Mouse (Mus musculus) lung, adult 18-20 months (tissue): Measurements from ENCODE around the gene Lce3d.

Source experiments
- DNase-seq, 2 experiments: peaks; one replicate each; pipeline ENCODE4 v3.0.0; 2022; ENCODE audit warnings: mixed read lengths in 2 of 2

Lce3d gene

DNA sequence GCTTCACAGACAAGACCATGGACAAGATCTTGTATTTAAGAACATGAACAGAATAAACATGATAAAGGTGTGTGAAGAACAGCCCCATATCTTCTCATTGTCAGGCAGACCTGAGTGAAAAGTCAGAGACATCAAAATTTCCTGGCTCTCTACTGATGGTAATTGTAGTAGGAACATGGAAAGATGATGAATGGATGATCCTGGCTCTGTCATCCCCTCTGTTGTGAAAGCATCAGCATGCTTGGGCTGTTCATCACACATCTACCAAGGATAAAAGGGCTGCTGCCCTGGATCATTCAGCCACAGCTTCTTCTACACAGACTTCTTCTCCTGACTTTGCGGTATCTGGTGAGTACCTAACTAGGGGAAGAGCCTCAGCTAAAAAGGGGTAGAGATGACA is at the start of gene Lce3d:
TSS of gene Lce3d (plus strand) at position 301 of the 400 bp plus-strand sequence.
- DNase-seq, result no peak

DNA sequence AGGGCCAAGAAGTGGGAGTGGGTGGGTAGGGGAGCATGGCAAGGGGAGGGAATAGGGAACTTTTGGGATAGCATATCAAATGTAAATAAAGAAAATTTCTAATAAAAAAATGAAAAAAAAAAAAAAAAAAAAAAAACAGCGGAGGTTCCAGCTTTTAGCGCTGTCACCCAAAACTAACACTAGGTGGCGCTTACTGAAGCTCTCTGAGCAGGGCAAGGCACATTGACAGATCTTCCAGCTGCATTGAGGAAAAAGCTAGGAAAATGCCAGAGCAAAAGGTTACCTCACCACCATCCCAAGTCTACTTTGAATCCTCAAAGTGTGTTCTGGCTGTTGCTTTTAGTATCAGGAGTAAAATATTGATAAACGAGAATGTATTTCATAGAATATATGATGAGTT is 49.6 kb upstream of the Lce3d start:
- DNase-seq, result no peak

DNA sequence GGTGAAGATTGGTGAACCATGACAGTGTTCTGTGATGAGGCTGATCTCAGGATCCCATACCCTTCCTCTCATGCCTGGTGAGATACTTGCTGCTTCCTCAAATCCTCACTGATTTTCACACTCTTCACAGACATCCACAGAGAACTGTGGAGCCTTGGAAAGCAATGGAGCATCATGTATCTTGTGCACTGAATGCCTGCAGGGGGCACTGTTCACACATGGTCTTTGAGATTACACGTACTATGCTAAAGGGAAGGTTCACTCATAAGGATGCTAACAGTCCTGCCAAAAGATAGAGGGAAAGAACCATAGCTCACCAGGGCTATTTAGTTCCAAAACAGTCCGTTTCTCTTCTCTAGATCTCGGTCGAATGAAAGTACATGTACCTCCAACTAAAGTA is 36.8 kb upstream of the Lce3d start:
- DNase-seq, result no peak

DNA sequence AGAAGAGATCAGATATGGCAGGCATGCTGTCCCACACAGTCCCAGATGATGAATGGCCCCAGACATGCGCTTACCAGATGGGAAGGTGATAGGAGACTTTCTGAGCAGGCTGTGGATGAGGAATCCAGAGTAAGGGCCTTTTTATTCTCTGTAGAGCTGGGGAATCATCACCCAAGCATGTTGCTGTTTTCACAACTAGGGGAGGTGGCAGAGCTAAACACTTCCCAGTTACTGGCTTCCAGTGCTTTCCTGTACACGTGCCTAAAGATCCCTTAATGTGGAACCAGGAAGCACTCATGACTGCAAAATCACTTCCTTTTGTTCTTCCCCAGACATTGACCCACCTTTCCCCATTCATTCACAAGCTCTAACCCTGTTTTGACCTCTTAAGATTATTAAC is 31.1 kb upstream of the Lce3d start, which contains the start of gene Lce3a:
TSS of gene Lce3a (minus strand) at position 101 of the 400 bp plus-strand sequence.
- DNase-seq, result no peak

DNA sequence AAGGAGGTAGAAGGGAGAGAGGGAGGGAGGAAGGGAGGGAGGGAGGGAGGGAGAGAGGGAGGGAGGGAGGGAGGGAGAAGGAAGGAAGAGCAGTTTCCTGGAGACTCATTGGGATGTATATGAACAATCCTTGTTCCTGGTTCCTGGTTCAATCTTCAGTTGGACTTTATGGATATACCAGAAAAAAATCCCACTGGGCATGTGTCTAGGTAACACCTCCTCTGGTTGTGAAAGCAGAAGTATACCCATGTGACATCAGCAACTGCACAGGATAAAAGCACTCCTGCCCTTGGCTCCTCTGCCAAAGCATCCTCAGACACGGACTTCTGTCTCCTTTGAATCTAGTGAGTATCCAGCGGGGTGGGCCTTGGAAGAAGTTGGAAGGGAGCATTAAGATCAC is 24.5 kb upstream of the Lce3d start, which contains the start of gene Lce3b:
TSS of gene Lce3b (plus strand) at position 301 of the 400 bp plus-strand sequence.
- DNase-seq, result no peak

DNA sequence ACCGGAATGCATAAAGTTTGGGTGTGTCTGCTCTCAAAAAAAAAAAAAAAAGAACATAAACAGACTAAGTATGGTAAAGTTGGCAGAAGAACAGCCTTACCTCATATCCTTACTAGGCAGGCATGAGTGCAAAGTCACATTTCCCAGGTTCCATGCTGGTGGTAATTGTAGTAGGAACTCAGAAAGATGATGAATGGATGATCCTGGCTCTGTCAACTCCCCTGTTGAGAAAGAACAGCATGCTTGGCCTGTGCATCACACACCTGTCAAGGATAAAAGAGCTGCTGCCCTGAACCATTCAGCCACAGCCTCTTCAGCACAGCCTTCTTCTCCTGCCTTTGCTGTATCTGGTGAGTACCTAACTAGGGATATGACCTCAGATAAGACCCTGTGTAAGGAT is 13.0 kb upstream of the Lce3d start, which contains the start of gene Lce3c:
TSS of gene Lce3c (plus strand) at position 301 of the 400 bp plus-strand sequence.
- DNase-seq, result no peak

DNA sequence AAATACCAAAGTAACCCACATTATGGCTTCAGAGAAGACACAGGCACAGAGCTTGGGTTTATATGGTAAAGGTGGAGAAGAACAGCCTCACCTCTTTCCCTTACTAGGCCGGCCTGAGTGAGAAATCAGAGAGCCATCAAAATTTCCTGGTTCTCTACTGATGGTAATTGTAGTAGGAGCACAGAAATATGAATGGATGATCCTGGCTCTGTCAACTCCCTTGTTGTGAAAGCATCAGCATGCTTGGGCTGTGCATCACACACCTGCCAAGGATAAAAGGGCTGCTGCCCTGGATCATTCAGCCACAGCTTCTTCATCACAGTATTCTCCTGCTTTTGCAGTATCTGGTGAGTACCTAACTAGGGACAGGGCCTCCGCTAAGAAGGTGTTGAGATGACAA is 9.6 kb downstream of the Lce3d start, which contains the start of gene Lce3e:
TSS of gene Lce3e (plus strand) at position 301 of the 400 bp plus-strand sequence.
- no peak for DNase-seq

DNA sequence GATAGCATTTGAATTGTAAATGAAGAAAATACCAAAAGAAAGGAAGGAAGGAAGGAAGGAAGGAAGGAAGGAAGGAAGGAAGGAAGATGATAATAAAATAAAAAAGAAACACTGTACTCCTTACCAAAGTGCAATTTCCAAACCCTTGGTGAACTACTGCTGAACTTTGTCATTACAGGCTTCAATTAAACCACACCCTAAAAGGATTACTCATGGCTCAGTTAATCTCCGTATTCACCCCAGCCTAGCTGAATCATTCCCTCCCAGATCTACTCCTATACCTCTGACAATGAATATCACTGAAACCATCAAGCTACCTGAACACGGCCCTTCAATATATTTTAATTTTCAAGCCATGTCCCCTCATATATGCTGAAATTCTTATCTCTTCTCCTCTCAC is 21.3 kb downstream of the Lce3d start:
- no peak for DNase-seq

DNA sequence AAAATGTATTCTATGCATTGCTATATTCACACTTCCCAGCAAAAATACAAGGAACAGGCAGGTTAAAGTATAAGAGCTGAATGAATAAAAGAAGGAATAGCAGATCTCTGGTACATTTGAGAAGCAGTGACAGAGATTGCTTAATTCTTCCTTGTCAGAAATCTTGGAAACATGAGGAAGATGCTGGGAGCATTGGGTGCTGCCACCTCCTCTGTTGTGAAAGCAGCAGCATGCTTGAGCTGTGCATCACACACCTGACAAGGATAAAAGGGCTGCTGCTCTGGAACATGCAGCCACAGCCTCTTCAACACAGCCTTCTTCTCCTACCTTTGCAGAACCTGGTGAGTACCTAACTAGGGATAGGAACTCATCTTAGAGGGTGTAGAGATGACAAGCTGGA is 34.7 kb downstream of the Lce3d start, which contains the start of gene Lce3f:
TSS of gene Lce3f (plus strand) at position 301 of the 400 bp plus-strand sequence.
- no peak for DNase-seq

DNA sequence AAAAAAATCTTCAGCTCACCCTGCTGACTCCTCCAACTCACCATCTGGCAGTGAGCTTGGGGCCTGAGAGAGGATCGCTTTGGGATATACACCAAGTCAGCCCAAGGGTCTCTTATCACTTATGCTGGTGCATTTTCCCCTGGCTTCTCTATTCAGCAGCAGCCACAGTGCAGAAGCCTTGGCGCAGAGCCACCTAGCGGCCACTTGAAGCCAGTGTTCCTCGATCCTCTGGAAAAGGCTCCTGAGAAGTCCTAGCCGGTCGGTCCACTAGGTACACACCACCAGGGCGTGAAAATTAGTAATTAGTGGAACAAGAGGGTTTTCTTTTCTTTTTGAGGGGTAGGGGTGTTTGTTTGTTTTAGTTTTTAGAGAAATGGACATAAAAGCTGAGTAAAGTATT is 41.5 kb downstream of the Lce3d start:
- DNase-seq, result peak; percentile 39 to 53

DNA sequence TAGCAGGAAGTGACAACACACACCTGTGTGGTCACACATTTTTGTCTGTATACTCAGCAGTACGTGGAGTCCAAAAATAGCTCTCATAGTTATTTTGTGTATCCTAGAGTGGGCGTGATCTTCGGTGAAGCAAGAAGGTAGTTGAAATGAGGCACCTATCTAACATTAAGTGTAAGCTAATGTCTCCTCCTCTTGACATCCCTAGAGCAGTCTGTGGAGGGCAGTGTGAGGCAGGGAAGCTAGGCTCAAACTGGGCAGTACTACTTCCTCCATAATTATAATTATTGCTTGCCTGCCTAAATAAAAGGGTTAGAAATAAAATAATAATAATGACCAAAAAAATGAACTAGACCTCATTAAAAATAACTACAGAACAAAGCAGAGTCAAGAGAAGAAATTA is 43.4 kb downstream of the Lce3d start:
- DNase-seq, result no peak

DNA sequence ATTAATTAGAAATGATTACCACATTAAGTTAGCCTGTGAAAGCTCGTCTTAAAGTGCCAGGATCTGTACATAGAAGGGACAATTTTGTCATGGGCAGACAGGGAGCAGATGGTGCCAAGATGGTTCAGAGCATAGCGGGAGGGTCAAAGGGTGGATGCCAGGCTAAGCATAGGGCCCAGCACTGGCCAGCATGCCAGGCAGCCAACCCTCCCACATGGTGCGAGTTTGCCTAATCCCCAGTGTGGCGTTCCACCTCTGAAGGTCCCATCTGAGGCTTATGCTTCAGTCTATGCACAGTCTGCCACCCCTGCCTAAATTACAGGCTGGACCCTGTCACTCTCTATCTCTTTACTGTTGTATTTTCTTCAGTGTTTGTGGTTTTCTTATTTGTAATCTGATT is 45.7 kb downstream of the Lce3d start:
- no peak for DNase-seq
